Mouse (Mus musculus) heart, embryonic 11.5 days (tissue): ENCODE measurements around the gene Fam178b. TPM values are rescaled to one million over a fixed set of nuclear protein-coding genes. Genes with fewer than 3 reads are reported as not detected.
A peak's percentile ranks its signal among the peaks of the same experiment; 100 is the strongest.

Experiments used
- ATAC-seq: fragments of 200-750 bp; cut with Nextera tagmentation; replicated peaks from 2 replicates; pipeline ENCODE4 v1.8.0; 2017; ENCODE audit warnings: moderate library complexity; ENCODE audit not compliant: insufficient number of reproducible peaks, low FRiP score, low TSS enrichment
- H3K27ac ChIP-seq: fragments of 300-500 bp; sonication (generic); 2 replicates; pipeline ENCODE4 v1.5.1; 2014; ENCODE audit warnings: mild to moderate bottlenecking, low read depth, low read length
- H3K27me3 ChIP-seq: fragments of 300-500 bp; sonication (generic); 2 replicates; pipeline ENCODE4 v1.6.1; 2014; ENCODE audit warnings: mild to moderate bottlenecking, low read length, mixed read lengths; ENCODE audit not compliant: control insufficient read depth, insufficient read depth
- H3K36me3 ChIP-seq: fragments of 300-500 bp; sonication (generic); 2 replicates; pipeline ENCODE4 v1.6.1; 2014; ENCODE audit warnings: mild to moderate bottlenecking, low read length, moderate library complexity, mixed read lengths; ENCODE audit not compliant: control insufficient read depth, insufficient read depth
- H3K4me1 ChIP-seq: fragments of 300-500 bp; sonication (generic); 2 replicates; pipeline ENCODE4 v1.6.1; 2014; ENCODE audit warnings: low read length; ENCODE audit not compliant: control insufficient read depth, insufficient read depth
- H3K4me2 ChIP-seq: fragments of 300-500 bp; sonication (generic); 2 replicates; pipeline ENCODE4 v1.6.1; 2014; ENCODE audit warnings: mild to moderate bottlenecking, moderate library complexity
- H3K4me3 ChIP-seq: fragments of 300-500 bp; sonication (generic); 2 replicates; pipeline ENCODE4 v1.5.1; 2014; ENCODE audit warnings: low read depth, low read length
- H3K9ac ChIP-seq: fragments of 300-500 bp; sonication (generic); 2 replicates; pipeline ENCODE4 v1.6.1; 2014; ENCODE audit warnings: mild to moderate bottlenecking, low read depth, low read length, moderate library complexity
- H3K9me3 ChIP-seq: fragments of 300-500 bp; sonication (generic); replicated peaks from 2 replicates; pipeline ENCODE4 v1.6.1; 2016; ENCODE audit warnings: low read length; ENCODE audit not compliant: control insufficient read depth
- WGBS: fragments of 180-500 bp; shearing (Covaris S2); extraction: QIAGEN DNeasy Blood & Tissue Kit; methylation state at CpG from one replicate; pipeline ENCODE4 v1.1.7; 2014; ENCODE audit not compliant: insufficient replicate concordance; 5-methylcytosine and 5-hydroxymethylcytosine counted together
- polyA plus RNA-seq: library from polyadenylated mRNA; unstranded; fragments of >200 nt; fragmentation: Nextera tagmentation; extraction: Ambion mirVana; gene quantifications from 2 replicates; pipeline ENCODE4 v1.2.1, GENCODE M21; 2014

The Fam178b gene
- polyA plus RNA-seq, 1 experiment from 2014 or later = 3.5 TPM

DNA sequence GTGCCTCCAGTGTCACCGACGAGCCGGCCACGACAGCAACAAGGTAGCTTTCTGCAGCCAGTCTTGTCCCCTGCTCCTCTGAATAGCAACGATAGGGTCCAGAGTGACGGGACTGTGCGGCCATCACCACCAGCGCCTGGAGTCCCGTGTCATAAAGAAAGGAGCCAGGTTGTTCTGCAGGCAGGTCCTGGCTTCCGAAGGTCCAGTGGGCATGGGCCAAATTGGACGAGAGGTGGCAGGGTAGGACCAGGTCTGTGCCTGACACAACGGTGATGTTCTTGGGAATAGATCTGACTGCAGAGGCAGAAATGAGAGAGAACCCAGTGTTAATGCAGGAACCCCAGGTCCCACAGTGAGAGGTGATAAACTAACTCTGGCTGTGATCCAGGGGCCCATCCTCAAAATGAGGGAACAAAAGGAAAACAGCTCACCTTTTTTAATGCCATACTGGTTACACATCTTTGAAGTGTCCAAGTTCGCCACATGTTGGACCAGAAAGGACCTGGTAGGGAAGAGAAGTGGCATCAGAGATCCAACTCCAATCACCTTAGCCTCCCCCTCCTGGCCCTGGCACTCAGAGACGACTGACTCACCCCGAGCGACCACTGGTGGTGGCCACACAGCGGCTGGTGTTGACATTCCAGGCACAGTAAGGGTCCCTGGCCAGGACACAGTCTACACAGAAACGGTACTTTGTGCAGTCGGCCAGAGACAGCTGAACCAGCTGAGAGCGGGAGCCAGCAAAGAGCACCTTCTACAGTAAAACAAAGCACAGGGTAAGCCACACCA lies 132.7 kb downstream of the Fam178b start:
- Histone ChIP-seq H3K27me3 (no peaks in the 10 kb centered on the region), H3K9me3 (no peaks in the 10 kb centered on the region), H3K4me1 (peaks cover 30% of the 10 kb centered on the region), H3K4me2 (no peak overlapping the region), H3K27ac (no peak overlapping the region), H3K4me3 (no peak overlapping the region), H3K9ac (no peak overlapping the region), H3K36me3 (peaks cover 59% of the 10 kb centered on the region)
- no peak for ATAC-seq
- WGBS = 74% methylated on average over 20 of the region's 20 CpGs

DNA sequence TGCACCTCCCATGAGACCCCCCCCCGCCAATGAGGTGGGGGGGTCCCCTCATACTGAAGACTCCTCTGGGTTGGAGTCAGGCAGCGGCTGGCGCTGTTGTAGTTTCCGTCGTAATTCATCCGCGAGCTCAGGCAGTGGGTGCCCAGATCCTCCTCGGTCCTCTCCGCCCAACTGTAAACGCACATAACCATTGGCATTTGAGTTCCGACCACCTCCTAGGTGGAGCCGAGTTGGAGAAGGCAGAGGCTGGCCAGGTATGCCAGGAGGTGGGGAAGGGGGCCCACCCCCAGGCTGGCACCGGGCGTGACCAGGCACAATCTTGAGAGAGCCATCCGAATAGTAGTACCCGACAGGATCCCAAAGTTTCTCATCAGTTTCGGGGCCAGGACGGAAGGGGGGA lies 133.5 kb downstream of the Fam178b start:
- Histone ChIP-seq H3K4me3 (no peak overlapping the region), H3K9ac (no peak overlapping the region), H3K4me1 (peaks cover 24% of the 10 kb centered on the region), H3K4me2 (no peak overlapping the region), H3K27ac (no peak overlapping the region), H3K27me3 (no peaks in the 10 kb centered on the region), H3K36me3 (peaks cover 53% of the 10 kb centered on the region), H3K9me3 (no peaks in the 10 kb centered on the region)
- ATAC-seq = no peak
- 81% methylated on average over 18 of the region's 18 CpGs for WGBS

DNA sequence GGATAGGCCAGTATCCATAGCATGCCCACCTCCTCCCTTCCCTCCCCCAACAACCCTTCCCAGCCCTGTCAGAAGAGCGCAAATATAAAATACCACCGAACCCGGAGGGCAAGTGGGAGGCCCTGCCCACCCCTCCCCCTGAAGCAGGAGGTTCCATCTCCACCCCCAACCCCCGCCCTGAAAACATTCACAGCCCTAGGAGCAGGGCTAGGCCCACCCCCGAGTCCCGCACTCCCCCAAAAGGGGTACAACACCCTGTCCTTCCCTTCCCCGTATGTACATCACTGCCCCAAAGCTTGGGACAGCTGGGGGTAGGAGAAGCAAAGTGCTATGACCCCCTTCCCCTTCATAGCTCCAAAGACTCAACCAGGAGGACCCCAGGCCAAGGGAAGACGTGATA lies 134.2 kb downstream of the Fam178b start:
- H3K27ac ChIP-seq = no peak overlapping the region
- no peaks in the 10 kb centered on the region for H3K9me3 ChIP-seq
- ATAC-seq = no peak
- H3K9ac ChIP-seq = no peak overlapping the region
- H3K27me3 ChIP-seq = no peaks in the 10 kb centered on the region
- H3K4me3 ChIP-seq = no peak overlapping the region
- peaks cover 21% of the 10 kb centered on the region for H3K4me1 ChIP-seq
- H3K36me3 ChIP-seq = peaks cover 48% of the 10 kb centered on the region
- no peak overlapping the region for H3K4me2 ChIP-seq
- WGBS = 56% methylated on average over 8 of the region's 8 CpGs

DNA sequence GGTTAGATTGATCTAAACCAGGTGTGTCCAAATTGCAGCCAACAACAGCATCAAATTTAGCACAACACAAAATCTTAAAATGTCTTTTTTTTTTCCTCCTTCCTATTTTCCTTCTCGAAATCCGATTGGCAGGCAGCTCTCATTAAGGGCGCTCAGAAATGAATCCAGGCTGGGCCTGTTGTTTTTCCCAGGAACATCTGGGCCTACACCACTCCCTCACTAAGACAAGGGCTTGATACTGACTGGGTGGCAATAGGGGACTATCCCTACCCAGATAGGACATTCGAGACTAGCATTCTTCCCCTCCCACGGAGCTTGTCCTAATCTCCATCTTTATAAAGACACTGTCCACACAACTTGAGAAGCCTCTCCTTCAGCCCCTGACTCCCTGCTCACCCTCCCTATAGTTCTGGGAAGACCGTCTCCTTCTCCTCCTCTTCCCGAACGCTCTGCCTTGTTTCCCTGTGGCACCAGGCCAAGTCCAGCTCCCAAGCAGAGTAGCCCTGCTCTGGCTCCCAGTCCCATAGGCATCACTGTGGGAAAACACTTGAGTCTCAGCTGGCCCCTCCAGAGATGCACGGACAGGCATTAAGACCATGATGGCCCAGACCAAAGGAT lies 134.9 kb downstream of the Fam178b start:
- Histone ChIP-seq H3K27ac (0 out of 2 replicates have a peak overlapping the region, but pooled peaks have one; percentile 35), H3K27me3 (no peaks in the 10 kb centered on the region), H3K4me2 (no peak overlapping the region; the same call in 1 of the 2 replicates), H3K9ac (0 out of 2 replicates have a peak overlapping the region, but pooled peaks have one; percentile 0), H3K4me1 (peaks cover 21% of the 10 kb centered on the region), H3K36me3 (peaks cover 41% of the 10 kb centered on the region), H3K4me3 (no peak overlapping the region), H3K9me3 (no peaks in the 10 kb centered on the region)
- WGBS = 36% methylated on average over 9 of the region's 9 CpGs
- no peak for ATAC-seq

DNA sequence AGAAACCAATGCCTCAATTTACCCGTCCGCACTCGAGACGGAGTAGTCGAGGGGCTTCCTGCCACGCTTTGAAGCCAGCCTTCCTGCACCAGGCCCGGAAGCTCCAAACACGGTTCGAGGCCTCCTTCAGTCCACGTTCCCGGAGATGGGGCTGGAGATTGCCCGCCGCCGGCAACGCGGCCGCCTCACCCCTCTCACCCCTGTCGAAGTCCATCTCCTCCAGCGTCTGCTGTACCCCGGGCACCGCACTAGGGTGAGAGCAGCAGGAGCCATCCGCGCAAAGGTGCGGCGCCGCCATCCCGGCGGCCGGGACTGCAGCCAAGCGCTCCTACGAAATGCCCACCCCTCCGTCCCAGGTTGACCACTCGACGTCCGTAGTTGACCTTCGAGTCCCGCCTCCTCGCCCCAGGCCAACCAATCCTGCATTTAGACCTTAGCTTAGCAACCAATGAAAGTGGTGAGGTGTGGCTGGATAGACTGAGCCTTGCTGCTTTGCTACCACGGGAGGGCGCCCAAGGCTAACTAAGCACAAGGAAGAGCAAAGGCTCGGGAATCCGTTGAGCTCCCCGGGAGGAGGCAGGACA lies 136.0 kb downstream of the Fam178b start, which contains the start of gene Ankrd39:
TSS of gene Ankrd39 (minus strand) at position 558 of the 584 bp plus-strand sequence.
- H3K9me3 ChIP-seq = no peaks in the 10 kb centered on the region
- WGBS = under 1% methylated on average over 43 of the region's 43 CpGs

DNA sequence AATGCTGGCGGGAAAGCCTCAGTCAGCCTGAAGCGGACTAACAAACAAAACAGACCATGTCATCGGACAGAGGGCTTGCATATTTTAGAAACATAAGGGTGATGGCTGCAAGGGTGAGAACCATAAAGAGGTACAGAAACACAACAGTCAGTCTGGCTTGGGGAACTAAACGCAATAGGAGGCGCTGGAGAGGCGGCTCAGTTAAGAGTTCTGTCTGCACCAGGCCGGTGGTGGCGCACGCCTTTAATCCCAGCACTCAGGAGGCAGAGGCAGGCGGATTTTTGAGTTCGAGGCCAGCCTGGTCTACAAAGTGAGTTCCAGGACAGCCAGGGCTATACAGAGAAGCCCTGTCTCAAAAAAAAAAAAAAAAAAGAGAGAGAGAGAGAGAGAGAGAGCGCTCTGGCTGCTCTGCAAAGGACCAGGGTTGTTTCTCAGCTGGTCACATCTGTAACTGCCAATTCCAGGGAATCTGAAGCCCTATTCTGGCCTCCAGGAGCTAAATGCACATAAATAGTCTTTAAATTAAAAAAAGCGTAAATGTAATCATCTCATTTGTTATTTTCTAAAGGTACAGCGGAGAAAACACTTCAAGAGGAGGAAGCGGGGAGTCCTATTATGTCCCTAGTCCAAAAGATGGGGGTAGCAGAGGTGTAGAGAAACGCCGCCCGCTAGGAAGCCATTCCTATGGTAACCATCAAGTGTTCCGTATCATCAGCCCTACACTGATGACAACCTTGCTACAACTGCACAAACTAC lies 137.0 kb downstream of the Fam178b start:
- peaks cover 25% of the 10 kb centered on the region for H3K4me1 ChIP-seq
- H3K4me2 ChIP-seq = peak overlapping the region; percentile 67
- no peaks in the 10 kb centered on the region for H3K9me3 ChIP-seq
- peak overlapping the region; percentile 66 for H3K4me3 ChIP-seq
- ATAC-seq = no peak
- WGBS = 62% methylated on average over 19 of the region's 19 CpGs
- no peaks in the 10 kb centered on the region for H3K27me3 ChIP-seq
- no peak overlapping the region for H3K27ac ChIP-seq
- H3K9ac ChIP-seq = peak overlapping the region; percentile 77
- H3K36me3 ChIP-seq = peaks cover 29% of the 10 kb centered on the region

More for the DNA sequence above, 136.0 kb downstream of the Fam178b start, which contains the start of gene Ankrd39:
- H3K4me2 ChIP-seq = peak within 1 kb of the TSS; percentile 67
- 0 out of 2 replicates have a peak within 1 kb of the TSS, but pooled peaks have one; percentile 35 for H3K27ac ChIP-seq
- H3K4me3 ChIP-seq = peak within 1 kb of the TSS; percentile 66
- H3K9ac ChIP-seq = peak within 1 kb of the TSS; percentile 77
- ATAC-seq = peak; percentile 97
- peaks cover 25% of the 10 kb centered on the region for H3K4me1 ChIP-seq
- no peaks in the 10 kb centered on the region for H3K27me3 ChIP-seq
- H3K36me3 ChIP-seq = peaks cover 31% of the 10 kb centered on the region

DNA sequence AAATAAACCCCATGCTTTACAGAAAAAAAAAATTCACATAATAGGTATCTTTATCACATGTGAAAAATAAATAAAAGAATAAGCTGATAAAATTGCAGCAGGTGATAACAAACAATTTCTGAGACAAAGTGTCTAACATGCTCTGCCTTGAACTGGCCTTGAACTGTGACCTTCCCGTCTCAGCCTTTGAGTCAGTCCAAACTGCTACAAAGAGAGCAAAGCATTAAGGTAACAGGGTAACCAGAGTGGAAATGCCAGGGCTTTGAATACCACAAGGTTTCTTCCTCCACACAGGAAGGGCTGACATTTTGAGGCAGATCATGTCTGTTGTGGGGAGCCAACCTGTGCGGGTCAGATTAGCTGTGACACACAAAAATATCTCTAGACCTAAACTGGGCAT lies 137.6 kb downstream of the Fam178b start:
- Histone ChIP-seq H3K9ac (no peak overlapping the region), H3K4me1 (peaks cover 25% of the 10 kb centered on the region), H3K27me3 (no peaks in the 10 kb centered on the region), H3K36me3 (peaks cover 27% of the 10 kb centered on the region), H3K9me3 (no peaks in the 10 kb centered on the region), H3K4me3 (no peak overlapping the region), H3K27ac (no peak overlapping the region), H3K4me2 (no peak overlapping the region)
- ATAC-seq = no peak
- WGBS = 61% methylated on average over 2 of the region's 2 CpGs

DNA sequence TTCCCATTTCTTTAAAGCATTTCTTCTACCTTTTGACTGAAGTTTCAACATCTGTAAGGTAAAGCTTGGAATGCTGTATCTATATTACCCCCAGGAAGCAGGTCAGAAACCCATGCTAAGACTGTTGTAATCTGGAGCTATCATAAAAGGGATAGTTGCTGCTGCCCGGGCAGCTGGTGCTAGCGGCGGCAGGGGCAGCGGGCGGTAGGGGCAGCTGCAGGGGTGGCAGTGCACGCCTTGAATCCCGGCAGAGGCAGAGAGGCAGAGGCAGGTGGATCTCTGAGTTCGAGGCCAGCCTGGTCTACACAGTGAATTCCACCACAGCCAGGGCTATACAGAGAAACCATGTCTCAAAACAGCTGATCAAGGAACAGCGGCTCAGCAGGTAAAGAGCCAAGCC lies 140.1 kb downstream of the Fam178b start:
- ATAC-seq = no peak
- H3K27me3 ChIP-seq = no peaks in the 10 kb centered on the region
- H3K4me1 ChIP-seq = peaks cover 22% of the 10 kb centered on the region
- H3K9ac ChIP-seq = no peak overlapping the region
- peaks cover 12% of the 10 kb centered on the region for H3K36me3 ChIP-seq
- H3K27ac ChIP-seq = no peak overlapping the region
- H3K4me3 ChIP-seq = no peak overlapping the region
- WGBS = 84% methylated on average over 9 of the region's 9 CpGs
- H3K4me2 ChIP-seq = no peak overlapping the region
- no peaks in the 10 kb centered on the region for H3K9me3 ChIP-seq
